Mouse (Mus musculus) kidney, adult 2 months (tissue): ENCODE data around the gene Rab25. TPM values are rescaled to one million over a fixed set of nuclear protein-coding genes. Genes with fewer than 3 reads are reported as not detected.

Experiments
- DNase-seq: peaks from one replicate; pipeline ENCODE4 v3.0.0; 2021
- H3K27ac ChIP-seq: fragments of 200-500 bp; 2 replicates; pipeline ENCODE4 v1.5.1; 2012; ENCODE audit warnings: low read depth, low read length, control low read depth, inconsistent platforms; ENCODE audit not compliant: insufficient read depth
- H3K27me3 ChIP-seq: fragments of 200-500 bp; replicated peaks from 2 replicates; pipeline ENCODE4 v1.6.1; 2012; ENCODE audit warnings: mild to moderate bottlenecking, moderate library complexity, low read length, inconsistent platforms; ENCODE audit not compliant: control insufficient read depth, insufficient read depth
- H3K36me3 ChIP-seq: fragments of 200-500 bp; 2 replicates; pipeline ENCODE4 v1.6.1; 2012; ENCODE audit warnings: mild to moderate bottlenecking, moderate library complexity, low read length, inconsistent platforms; ENCODE audit not compliant: control insufficient read depth, insufficient read depth
- H3K4me1 ChIP-seq: fragments of 200-500 bp; 2 replicates; pipeline ENCODE4 v1.6.1; 2011; ENCODE audit warnings: low read length; ENCODE audit not compliant: control insufficient read depth, insufficient read depth
- H3K4me3 ChIP-seq: fragments of 200-500 bp; 2 replicates; pipeline ENCODE4 v1.5.1; 2011; ENCODE audit warnings: mild to moderate bottlenecking, low read depth, low read length, control low read depth; ENCODE audit not compliant: insufficient read depth
- CTCF ChIP-seq: fragments of 200-500 bp; conservative IDR thresholded peaks from 2 replicates; pipeline ENCODE4 v1.5.1; 2011; ENCODE audit warnings: low read depth, mild to moderate bottlenecking, control low read depth, low read length, moderate library complexity, mixed read lengths; ENCODE audit not compliant: insufficient read depth, insufficient read length
- POLR2A ChIP-seq: fragments of 200-500 bp; IDR thresholded peaks from one replicate; pipeline ENCODE4 v1.6.1; 2011; ENCODE audit warnings: low read depth, low read length, control low read depth
- WGBS: fragments of 180-500 bp; shearing (Covaris S2); methylation state at CpG from one replicate; pipeline ENCODE4 v1.1.7; 2018; 5-methylcytosine and 5-hydroxymethylcytosine counted together
- polyA plus RNA-seq: library from polyadenylated mRNA; depleted of rRNA; stranded (reverse); fragments of >200 nt; gene quantifications from 2 replicates; pipeline ENCODE4 v1.2.3, GENCODE M21; 2012

Rab25 gene
- polyA plus RNA-seq, 1 experiment = 50.1 TPM

GRCm38 (mm10) chr3:88555731-88556130, 7.6 kb upstream of the Rab25 start:
- no peak overlapping the region for H3K4me3 ChIP-seq
- no peak for TF ChIP-seq POLR2A
- TF ChIP-seq CTCF = no peak
- H3K27ac ChIP-seq = no peak overlapping the region
- WGBS = 93% methylated on average over 6 of the region's 6 CpGs
- peaks cover 10% of the 10 kb centered on the region; the same call in 1 of the 2 replicates for H3K4me1 ChIP-seq
- peaks cover 4% of the 10 kb centered on the region for H3K36me3 ChIP-seq
- DNase-seq = no peak
- H3K27me3 ChIP-seq = no peaks in the 10 kb centered on the region

GRCm38 (mm10) chr3:88555069-88555605, 7.0 kb upstream of the Rab25 start:
- TF ChIP-seq POLR2A = no peak
- TF ChIP-seq CTCF = no peak
- Histone ChIP-seq H3K27me3 (no peaks in the 10 kb centered on the region), H3K27ac (no peak overlapping the region), H3K4me1 (peaks cover 13% of the 10 kb centered on the region; the same call in 1 of the 2 replicates), H3K4me3 (no peak overlapping the region), H3K36me3 (peaks cover 4% of the 10 kb centered on the region)
- WGBS = 77% methylated on average over 5 of the region's 5 CpGs
- DNase-seq = no peak

GRCm38 (mm10) chr3:88553880-88554586, 5.9 kb upstream of the Rab25 start:
- TF ChIP-seq CTCF (no peak), POLR2A (no peak)
- peak; percentile 49 for DNase-seq
- WGBS = under 1% methylated on average over 41 of the region's 41 CpGs
- Histone ChIP-seq H3K4me3 (peak overlapping the region; percentile 98), H3K4me1 (peaks cover 13% of the 10 kb centered on the region; the same call in 1 of the 2 replicates), H3K36me3 (peaks cover 3% of the 10 kb centered on the region), H3K27me3 (no peaks in the 10 kb centered on the region), H3K27ac (peak overlapping the region; percentile 83)

GRCm38 (mm10) chr3:88553525-88553879, 5.4 kb upstream of the Rab25 start, which contains the start of gene Ubqln4:
Ubqln4 (plus strand) TSS chr3:88553758.
- H3K4me1 ChIP-seq = peaks cover 13% of the 10 kb centered on the region; the same call in 1 of the 2 replicates
- peak; percentile 95 for DNase-seq
- TF ChIP-seq POLR2A (peak; percentile 15), CTCF (peak; percentile 60)
- peaks cover 3% of the 10 kb centered on the region for H3K36me3 ChIP-seq
- no peaks in the 10 kb centered on the region for H3K27me3 ChIP-seq
- under 1% methylated on average over 36 of the region's 37 CpGs for WGBS
- peak within 1 kb of the TSS; percentile 98 for H3K27ac ChIP-seq
- peak within 1 kb of the TSS; percentile 98 for H3K4me3 ChIP-seq

- Histone ChIP-seq H3K4me3 (peak within 1 kb of the TSS; percentile 98), H3K27me3 (no peaks in the 10 kb centered on the region), H3K4me1 (peaks cover 13% of the 10 kb centered on the region; the same call in 1 of the 2 replicates), H3K27ac (peak within 1 kb of the TSS; percentile 98), H3K36me3 (peaks cover 3% of the 10 kb centered on the region)
- peak; percentile 81 for TF ChIP-seq POLR2A
- TF ChIP-seq CTCF = no peak
- WGBS = under 1% methylated on average over 48 of the region's 48 CpGs
- DNase-seq = peak; percentile 99
Measured at GRCm38 (mm10) chr3:88552676-88553524, 4.8 kb upstream of the Rab25 start, which contains the start of gene Lamtor2. Lamtor2 (minus strand) TSS chr3:88553074.

- WGBS = 9% methylated on average over 16 of the region's 16 CpGs
- no peak for DNase-seq
- no peaks in the 10 kb centered on the region for H3K27me3 ChIP-seq
- H3K4me1 ChIP-seq = peaks cover 13% of the 10 kb centered on the region; the same call in 1 of the 2 replicates
- H3K36me3 ChIP-seq = peaks cover 3% of the 10 kb centered on the region
- peak overlapping the region; percentile 70 for H3K27ac ChIP-seq
- peak overlapping the region; percentile 84 for H3K4me3 ChIP-seq
- TF ChIP-seq POLR2A = no peak
- TF ChIP-seq CTCF = no peak
Measured at GRCm38 (mm10) chr3:88552082-88552645, 4.1 kb upstream of the Rab25 start.

GRCm38 (mm10) chr3:88551586-88551985, 3.5 kb upstream of the Rab25 start:
- Histone ChIP-seq H3K4me3 (no peak overlapping the region), H3K36me3 (peaks cover 2% of the 10 kb centered on the region), H3K27me3 (no peaks in the 10 kb centered on the region), H3K4me1 (peaks cover 13% of the 10 kb centered on the region; the same call in 1 of the 2 replicates), H3K27ac (peak overlapping the region; percentile 17; the same call in 1 of the 2 replicates)
- WGBS = 54% methylated on average over 4 of the region's 4 CpGs
- TF ChIP-seq CTCF = no peak
- peak; percentile 51 for DNase-seq
